Mouse (Mus musculus) layer of hippocampus, adult 2 months (tissue): ENCODE data around the gene Cdk2ap2. TPM values are rescaled to one million over a fixed set of nuclear protein-coding genes. Genes with fewer than 3 reads are reported as not detected.
"Not testable (repeated sequence)": the region's sequence is repeated elsewhere in the genome, so short reads cannot be mapped to it uniquely, and the experiment has no call there.

ENCODE experiments used
- DNase-seq, 2 experiments: peaks; one replicate each; pipeline ENCODE4 v3.0.0; 2022; ENCODE audit warnings: low spot score in 2 of 2
- H3K27ac ChIP-seq: fragments of 200-600 bp; 2 replicates; pipeline ENCODE4 v1.8.1; 2022
- H3K4me3 ChIP-seq: fragments of 200-600 bp; 2 replicates; pipeline ENCODE4 v1.8.1; 2022; ENCODE audit warnings: mild to moderate bottlenecking
- CTCF ChIP-seq: fragments of 200-600 bp; conservative IDR thresholded peaks from 2 replicates; pipeline ENCODE4 v1.8.1; 2022; ENCODE audit warnings: antibody characterized with exemption, mild to moderate bottlenecking, moderate library complexity
- total RNA-seq, 2 experiments: library from RNA; stranded (reverse); gene quantifications; 2 replicates each; pipeline ENCODE4 v1.2.3; 2021

Gene Cdk2ap2
- total RNA-seq, 2 experiments from 2014 or later, result 29.5 to 33.9 TPM

DNA sequence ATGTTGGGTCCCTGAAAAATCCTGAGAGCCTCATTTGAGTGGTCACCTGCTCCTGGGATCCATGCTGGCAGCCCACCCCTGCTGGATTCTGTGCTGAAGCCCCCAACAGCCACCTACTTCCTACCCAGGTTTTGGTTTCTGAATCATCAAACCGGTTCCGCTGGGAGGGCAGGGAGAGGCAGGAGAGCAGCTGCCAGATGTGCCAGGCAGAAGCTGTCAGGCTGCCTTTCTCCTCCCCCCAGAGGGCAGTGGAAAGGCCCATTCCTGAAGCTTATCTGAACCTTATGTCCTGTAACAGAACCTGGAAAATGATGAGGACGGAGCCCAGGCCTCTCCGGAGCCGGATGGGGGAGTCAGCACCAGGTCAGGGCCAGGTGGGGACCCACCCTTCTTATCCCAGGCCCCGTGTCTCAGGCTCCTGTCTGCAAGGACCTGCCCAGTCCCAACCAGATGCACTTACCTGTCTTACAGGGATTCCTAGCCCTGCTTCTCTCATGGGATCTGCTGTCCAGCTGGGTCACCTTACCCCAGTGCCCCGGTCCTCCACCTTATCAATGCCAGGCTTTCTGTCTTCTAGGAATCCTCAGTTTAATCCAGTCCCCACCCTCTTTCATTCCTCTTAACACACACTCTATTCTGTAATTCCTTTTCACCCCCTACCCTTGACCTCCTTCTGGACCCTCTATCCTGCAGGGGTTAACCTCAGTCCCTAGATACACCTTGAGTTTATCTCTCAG lies 29.9 kb downstream of the Cdk2ap2 start:
- H3K27ac ChIP-seq, result peak overlapping the region; percentile 94

DNA sequence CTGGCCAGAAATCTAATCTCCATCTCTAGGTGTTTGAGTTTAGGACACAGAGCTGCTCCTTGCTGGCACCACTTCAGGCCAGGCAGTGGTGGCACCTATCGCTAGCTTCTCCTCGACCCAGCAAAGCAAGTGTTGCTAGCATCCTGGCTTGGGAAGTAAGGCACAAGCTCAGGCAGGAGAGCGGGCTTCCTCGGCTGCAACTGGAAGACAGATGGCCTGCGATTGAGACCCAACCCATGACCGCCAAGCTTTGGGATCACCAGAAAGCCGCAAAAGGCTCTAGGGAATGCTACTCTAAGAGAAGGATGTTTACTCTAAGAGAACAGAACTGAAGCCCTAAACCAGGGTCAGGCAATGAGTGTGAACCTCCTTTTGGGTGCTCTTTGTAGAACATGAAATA lies 32.5 kb downstream of the Cdk2ap2 start:
- DNase-seq, result no peak
- no peak overlapping the region for H3K4me3 ChIP-seq
- no peak for TF ChIP-seq CTCF
- H3K27ac ChIP-seq, result no peak overlapping the region

More for the DNA sequence above, 29.9 kb downstream of the Cdk2ap2 start:
- peak overlapping the region; percentile 98 for H3K4me3 ChIP-seq
- no peak for TF ChIP-seq CTCF
- DNase-seq, result no peak

DNA sequence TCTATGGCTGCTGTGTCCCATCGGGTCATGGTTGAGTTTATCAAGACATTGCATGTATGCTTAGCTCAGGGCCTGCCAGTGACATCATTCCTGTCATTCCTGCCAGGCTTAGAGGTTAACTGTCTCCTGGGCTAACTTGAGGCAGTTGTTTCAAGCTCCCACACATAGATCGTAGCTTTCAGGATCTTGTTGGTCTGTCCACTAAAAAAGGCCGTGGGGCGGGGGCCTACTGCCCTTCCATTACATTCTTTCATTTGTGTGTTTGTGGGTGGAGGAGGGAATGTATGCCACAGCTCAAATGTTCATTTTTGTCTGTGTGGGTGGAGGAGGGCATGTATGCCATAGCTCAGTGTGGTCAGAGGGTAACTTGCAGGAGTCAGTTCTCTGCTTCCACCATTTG lies 33.1 kb downstream of the Cdk2ap2 start:
- H3K4me3 ChIP-seq, result no peak overlapping the region
- DNase-seq, result no peak
- TF ChIP-seq CTCF, result no peak
- H3K27ac ChIP-seq, result no peak overlapping the region

DNA sequence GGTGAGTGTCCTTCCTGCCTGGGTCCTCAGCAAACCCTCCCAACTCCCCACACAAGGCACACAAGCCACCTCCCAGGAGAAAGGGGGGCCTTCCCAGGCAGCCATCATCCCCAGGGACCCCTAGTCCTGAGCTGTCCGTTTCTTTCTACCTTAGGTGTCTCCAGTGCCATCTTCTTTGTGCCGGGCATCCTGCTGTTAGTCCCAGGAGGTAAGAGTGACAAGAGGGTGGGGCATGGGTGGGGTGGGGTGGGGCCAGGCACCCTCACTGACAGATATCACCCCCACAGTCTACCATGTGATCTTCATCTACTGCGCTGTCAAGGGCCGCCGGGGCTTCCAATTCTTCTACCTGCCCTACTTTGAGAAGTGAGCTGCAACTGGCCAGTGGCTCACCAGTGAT lies 34.1 kb downstream of the Cdk2ap2 start:
- no peak for DNase-seq
- H3K27ac ChIP-seq, result no peak overlapping the region
- TF ChIP-seq CTCF, result no peak
- no peak overlapping the region for H3K4me3 ChIP-seq

DNA sequence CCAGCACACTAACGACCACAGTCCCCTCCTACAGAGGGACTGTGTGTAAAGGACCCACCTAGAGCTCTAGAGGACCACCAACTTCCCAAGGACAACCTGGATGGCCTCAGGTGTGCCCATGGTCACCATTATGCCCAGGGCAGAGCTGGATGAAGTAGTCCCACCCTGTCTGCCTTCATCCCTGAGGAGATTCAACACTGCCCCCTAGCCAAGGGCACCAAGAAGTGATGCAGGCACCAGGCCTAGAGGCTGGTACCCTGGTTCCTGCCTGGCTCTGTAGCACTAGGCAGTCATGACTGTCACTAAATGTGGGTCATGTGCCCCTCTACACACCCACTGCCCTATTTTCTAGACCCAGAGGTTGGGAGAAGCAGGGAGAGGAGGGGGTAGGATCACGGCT lies 34.8 kb downstream of the Cdk2ap2 start:
- TF ChIP-seq CTCF, result peak; percentile 40
- DNase-seq, result no peak
- no peak overlapping the region for H3K4me3 ChIP-seq
- no peak overlapping the region for H3K27ac ChIP-seq

DNA sequence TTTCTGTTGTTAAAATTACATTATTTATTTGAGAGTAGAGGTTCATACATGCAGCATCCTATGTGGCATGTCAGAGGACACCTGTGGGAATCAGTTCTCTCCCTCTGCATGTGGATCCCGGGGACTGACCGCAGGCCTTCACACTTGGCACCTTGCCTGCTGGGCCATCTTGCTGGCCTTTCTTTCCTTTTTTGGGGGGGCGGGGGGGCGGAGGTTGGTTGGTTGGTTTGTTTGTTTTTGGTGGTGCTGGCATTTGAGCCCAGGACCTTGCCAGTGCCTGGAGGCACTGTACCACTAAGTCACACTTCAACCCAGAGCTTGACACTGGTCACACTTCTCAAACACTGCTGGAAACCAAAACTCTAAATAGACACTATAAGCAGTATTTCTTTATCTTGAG lies 37.4 kb downstream of the Cdk2ap2 start:
- no peak overlapping the region for H3K4me3 ChIP-seq
- DNase-seq, result no peak
- TF ChIP-seq CTCF, result no peak
- H3K27ac ChIP-seq, result no peak overlapping the region

DNA sequence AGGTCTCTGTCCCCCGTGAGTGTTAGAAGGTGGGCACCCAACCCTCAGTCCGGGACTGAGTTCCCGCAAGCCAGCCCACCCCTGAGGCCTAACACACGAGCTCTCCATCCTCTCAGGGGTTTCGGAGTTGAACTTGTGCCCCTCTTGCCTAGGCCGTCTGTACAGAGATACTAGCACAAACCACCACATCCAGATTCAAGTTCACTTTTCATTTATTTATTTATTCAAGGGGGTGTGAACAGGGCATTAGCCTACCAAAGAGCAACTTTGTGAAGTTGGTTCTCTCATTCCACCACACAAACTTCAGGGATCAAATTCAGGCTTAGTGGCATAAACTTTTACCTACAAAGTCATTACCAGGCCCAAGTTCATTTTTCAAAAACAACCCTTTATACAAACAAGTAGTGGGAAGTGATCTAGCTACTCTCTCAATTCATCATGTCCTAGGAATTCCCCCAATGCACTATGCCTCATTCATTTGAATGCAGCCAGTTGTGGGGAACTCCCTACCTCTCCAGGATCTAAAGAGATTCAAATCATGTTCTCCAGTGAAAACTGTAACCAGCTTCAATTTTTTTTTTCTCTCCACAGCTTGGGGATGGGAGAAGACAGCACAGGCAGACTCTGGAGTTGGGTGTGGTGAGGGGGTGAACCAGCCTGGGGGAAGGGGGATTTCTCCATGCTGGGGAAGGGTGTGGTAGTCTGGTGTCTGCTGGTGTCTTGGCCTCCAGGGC lies 38.4 kb downstream of the Cdk2ap2 start:
- not testable (repeated sequence) for H3K27ac ChIP-seq, DNase-seq, H3K4me3 ChIP-seq

DNA sequence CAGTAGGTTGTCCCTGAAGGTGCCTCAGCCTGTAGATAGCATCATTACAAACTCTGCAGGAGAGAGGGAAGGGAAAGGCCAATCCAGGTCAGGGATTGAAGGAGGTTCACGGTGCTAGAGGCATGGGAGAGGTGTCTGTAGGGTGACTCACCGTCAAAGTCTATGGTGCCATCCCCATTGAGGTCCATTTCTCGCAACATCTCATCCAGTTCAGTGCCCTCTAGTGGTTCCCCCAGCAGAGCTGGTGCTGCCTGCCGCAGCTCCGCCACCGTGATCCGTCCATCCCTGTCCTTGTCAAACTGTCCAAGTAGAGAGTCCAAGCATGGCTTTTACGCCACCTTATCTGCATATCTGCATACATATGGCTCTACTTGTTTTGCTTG lies 39.0 kb downstream of the Cdk2ap2 start:
- DNase-seq, H3K27ac ChIP-seq, H3K4me3 ChIP-seq: not testable (repeated sequence)
- peak; percentile 71 for TF ChIP-seq CTCF

DNA sequence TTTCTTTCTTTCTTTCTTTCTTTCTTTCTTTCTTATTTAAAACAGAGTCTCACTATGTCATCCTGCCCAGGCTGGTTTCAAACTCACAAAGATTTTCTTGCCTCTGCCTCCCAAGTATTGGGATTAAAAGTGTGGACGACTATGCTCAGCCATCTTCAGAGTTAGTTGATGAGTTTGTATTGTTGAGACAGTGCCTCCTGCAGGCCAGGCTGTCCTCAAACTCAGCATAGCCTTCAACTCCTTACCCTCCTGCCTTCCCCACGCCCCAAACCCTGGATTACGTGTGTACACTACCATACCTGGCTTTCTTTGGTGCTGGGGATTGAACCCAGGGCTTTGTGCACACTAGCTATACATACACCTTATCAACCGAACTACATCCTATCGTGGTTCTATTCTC lies 39.5 kb downstream of the Cdk2ap2 start:
- Histone ChIP-seq H3K4me3 (no peak overlapping the region), H3K27ac (no peak overlapping the region)
- no peak for TF ChIP-seq CTCF
- DNase-seq, result no peak

DNA sequence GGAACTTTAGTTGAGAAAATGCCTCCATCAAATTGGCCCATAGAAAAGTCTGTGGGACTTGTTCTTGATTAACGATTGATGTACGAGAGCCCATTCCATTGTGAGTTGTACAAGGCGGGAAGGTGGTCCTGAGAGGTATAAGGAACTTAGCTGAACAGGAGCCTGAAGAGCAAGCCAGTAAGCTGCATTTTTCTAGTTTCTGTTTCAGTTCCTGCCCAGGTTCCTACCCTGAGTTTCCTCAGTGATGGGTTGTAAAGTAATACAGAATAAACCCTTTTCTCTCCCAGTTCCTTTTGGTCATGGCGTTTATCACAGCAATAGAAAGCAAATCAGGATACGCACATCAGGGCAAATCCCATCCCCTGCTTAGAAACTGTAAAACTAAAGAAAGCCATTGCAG lies 40.9 kb downstream of the Cdk2ap2 start:
- Histone ChIP-seq H3K27ac (no peak overlapping the region), H3K4me3 (no peak overlapping the region)
- DNase-seq, result no peak
- TF ChIP-seq CTCF, result no peak

DNA sequence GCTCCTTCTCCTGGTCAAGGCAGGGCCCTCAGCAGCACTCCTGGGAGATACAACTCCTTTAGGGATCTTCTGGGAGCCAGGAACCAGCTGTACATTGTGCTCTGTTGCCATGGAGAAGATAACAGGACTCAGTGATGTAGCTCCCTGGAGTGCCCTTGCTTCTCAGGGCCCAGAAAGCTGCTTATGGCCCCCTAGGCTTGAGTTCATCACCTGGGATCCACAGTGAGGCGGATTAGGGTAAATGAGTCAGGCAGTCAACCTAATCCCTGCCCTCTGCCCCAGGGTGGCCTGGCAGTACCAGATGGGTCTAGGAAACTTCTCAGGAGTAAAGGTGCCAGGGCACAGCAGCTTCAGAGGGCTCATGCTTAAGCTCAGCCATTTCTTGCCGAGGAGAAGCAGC lies 42.5 kb downstream of the Cdk2ap2 start, which contains the start of gene Gpr152:
Gene Gpr152 (plus strand): TSS at position 342 of the 400 bp plus-strand sequence.
- no peak within 1 kb of the TSS for H3K27ac ChIP-seq
- TF ChIP-seq CTCF, result no peak
- no peak for DNase-seq
- H3K4me3 ChIP-seq, result no peak within 1 kb of the TSS

DNA sequence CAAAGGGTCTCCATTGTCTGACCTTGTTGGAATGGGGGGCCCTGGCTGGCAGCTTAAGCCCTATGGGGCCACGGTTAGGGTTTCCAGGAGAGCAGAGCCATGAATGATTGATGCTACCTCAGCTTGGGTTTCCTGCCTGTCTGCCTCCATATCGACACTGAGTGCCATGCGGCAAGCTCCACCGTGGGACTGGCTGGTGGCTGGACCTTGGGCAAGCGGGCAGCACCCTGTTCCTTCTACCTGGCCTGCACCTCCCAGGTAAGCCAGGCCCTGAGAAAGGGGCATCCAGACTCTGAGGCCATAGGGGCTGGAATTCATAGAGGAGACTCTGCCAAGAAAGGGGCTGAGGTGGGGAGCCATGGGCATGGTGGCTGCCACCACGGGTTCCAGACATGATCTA lies 43.2 kb downstream of the Cdk2ap2 start:
- no peak for DNase-seq
- TF ChIP-seq CTCF, result no peak
- no peak overlapping the region for H3K27ac ChIP-seq
- H3K4me3 ChIP-seq, result no peak overlapping the region

DNA sequence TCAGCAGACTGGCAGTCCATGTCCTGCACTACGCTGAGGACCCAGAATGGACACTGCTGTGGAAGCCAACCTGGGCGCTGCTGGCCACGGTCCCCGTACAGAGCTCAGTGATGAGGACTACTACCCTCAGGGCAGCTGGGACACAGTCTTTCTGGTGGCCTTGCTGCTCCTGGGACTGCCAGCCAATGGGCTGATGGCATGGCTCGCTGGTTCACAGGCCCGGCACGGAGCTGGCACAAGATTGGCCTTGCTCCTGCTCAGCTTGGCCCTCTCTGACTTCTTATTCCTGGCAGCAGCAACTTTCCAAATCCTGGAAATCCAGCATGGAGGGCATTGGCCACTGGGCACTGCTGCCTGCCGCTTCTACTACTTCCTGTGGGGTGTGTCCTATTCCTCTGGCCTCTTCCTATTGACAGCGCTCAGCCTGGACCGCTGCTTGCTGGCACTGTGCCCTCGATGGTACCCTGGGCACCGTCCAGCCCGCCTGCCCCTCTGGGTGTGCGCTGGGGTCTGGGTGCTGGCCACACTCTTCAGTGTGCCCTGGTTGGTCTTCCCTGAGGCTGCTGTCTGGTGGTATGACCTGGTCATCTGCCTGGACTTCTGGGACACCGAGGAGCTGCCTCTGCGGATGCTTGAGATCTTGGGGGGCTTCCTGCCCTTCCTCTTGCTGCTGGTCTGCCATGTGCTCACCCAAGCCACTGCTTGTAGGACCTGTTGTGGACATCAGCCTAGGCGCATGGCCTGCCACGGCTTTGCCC lies 45.6 kb downstream of the Cdk2ap2 start:
- TF ChIP-seq CTCF, result no peak
- H3K27ac ChIP-seq, result no peak overlapping the region
- no peak overlapping the region for H3K4me3 ChIP-seq
- DNase-seq, result no peak
